In the genomic region with DNA sequence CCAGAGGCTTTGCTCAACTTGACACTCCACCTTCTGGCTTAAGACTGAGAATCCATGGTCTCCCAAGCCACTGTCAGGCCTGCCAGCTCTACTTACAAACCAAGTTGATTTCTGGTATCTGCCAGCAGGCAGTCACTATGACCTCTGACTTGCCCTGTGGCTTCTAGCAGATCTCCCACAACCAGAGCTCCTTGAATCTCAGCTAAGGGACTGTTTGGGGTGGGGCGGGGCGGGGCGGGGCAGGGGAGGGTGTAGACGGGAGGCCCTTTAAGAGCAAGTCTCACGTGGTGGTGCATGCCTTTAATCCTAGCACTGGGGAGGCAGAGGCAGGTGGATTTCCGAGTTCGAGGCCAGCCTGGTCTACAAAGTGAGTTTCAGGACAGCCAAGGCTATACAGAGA, we compare ENCODE assay signal across 31 mouse cellular contexts. TPM values are rescaled to one million over a fixed set of nuclear protein-coding genes. Genes with fewer than 3 reads are reported as not detected.
"Had no signal": no experiment of that assay in that cellular context is flagged by ENCODE, and none has a peak within 500 bp of the region (broad histone marks: within the 10 kb centered on the region; RNA-seq: fewer than 3 reads in every experiment).

No protein-coding gene starts in this region.

- ATAC-seq: midbrain, embryonic 15.5 days had no signal

- H3K9me3 ChIP-seq: liver, embryonic 15.5 days; lung, embryonic 15.5 days; midbrain, embryonic 15.5 days; neural tube, embryonic 12.5 days; neural tube, embryonic 15.5 days had no signal

- H3K9ac ChIP-seq: liver, embryonic 15.5 days; lung, embryonic 15.5 days; midbrain, embryonic 15.5 days; neural tube, embryonic 12.5 days; neural tube, embryonic 15.5 days had no signal

- H3K4me2 ChIP-seq: liver, embryonic 15.5 days; lung, embryonic 15.5 days; midbrain, embryonic 11.5 days; midbrain, embryonic 15.5 days; neural tube, embryonic 12.5 days; neural tube, embryonic 15.5 days had no signal

- H3K27ac ChIP-seq: kidney, postnatal 0 days; layer of hippocampus, adult 2 months; liver, embryonic 15.5 days; lung, embryonic 15.5 days; midbrain, embryonic 15.5 days; neural tube, embryonic 12.5 days; neural tube, embryonic 15.5 days; stomach, postnatal 0 days had no signal

- DNase-seq: kidney, postnatal 25 days; layer of hippocampus, adult 9-11 months; lung, adult 18-20 months; lung, postnatal 10 days; lung, postnatal 4 days; right cerebral cortex, adult 18-20 months; right cerebral cortex, postnatal 14 days; right cerebral cortex, postnatal 4 days; thymus, adult 18-20 months; thymus, postnatal 36 days had no signal

- H3K4me3 ChIP-seq: layer of hippocampus, adult 2 months; liver, embryonic 15.5 days; lung, embryonic 15.5 days; midbrain, embryonic 15.5 days; neural tube, embryonic 12.5 days; neural tube, embryonic 15.5 days had no signal

- H3K36me3 ChIP-seq: liver, embryonic 15.5 days; lung, embryonic 15.5 days; midbrain, embryonic 15.5 days; neural tube, embryonic 12.5 days; neural tube, embryonic 15.5 days had no signal

- H3K27me3 ChIP-seq: lung, embryonic 15.5 days; midbrain, embryonic 15.5 days; neural tube, embryonic 12.5 days; neural tube, embryonic 15.5 days had no signal

- H3K4me1 ChIP-seq: lung, embryonic 15.5 days; midbrain, embryonic 15.5 days; neural tube, embryonic 12.5 days; neural tube, embryonic 15.5 days had no signal

RNA-seq across cellular contexts. Expression of gene Padi6, which starts 9.6 kb away (rescaled TPM):
- total RNA-seq: layer of hippocampus, adult 2 months; layer of hippocampus, postnatal 25 days; liver, adult 2 months; megakaryocyte progenitor cell, adult 5-6 weeks; megakaryocyte-erythroid progenitor cell, adult 5-6 weeks had no signal
- polyA plus RNA-seq: kidney, embryonic 14.5 days; large intestine, adult 2 months; limb, embryonic 14.5 days; liver, adult 2 months; liver, embryonic 15.5 days; midbrain, embryonic 11.5 days; neural tube, embryonic 12.5 days; neural tube, embryonic 15.5 days; stomach, embryonic 14.5 days; stomach, postnatal 0 days; urinary bladder, adult 2 months had no signal

RNA-seq across cellular contexts. Expression of gene Padi4, which starts 41.2 kb away (rescaled TPM):
- total RNA-seq: layer of hippocampus, adult 2 months; layer of hippocampus, postnatal 25 days; left cerebral cortex, adult 18-20 months; left cerebral cortex, postnatal 10 days; left cerebral cortex, postnatal 36 days had no signal
